Mouse (Mus musculus) gastrocnemius, adult 2 months (tissue): ENCODE results near the gene Gtpbp8. TPM values are rescaled to one million over a fixed set of nuclear protein-coding genes. Genes with fewer than 3 reads are reported as not detected.

Source experiments
- DNase-seq: peaks from one replicate; pipeline ENCODE4 v3.0.0; 2022
- H3K27ac ChIP-seq: fragments of 200-600 bp; 2 replicates; pipeline ENCODE4 v1.8.1; 2022; ENCODE audit warnings: mild to moderate bottlenecking
- H3K4me3 ChIP-seq: fragments of 200-600 bp; 2 replicates; pipeline ENCODE4 v1.8.1; 2022; ENCODE audit warnings: mild to moderate bottlenecking, moderate library complexity
- CTCF ChIP-seq: fragments of 200-600 bp; IDR thresholded peaks from 2 replicates; pipeline ENCODE4 v1.8.1; 2022; ENCODE audit warnings: antibody characterized with exemption, mild to moderate bottlenecking, moderate library complexity
- intact Hi-C: fragments of 180-260 bp; cut with DNase I; formaldehyde crosslinking; loops from one replicate; pipeline ENCODE4 v1.15.1; 2025
- total RNA-seq, 2 experiments: library from RNA; stranded (reverse); gene quantifications; 2 replicates each; pipeline ENCODE4 v1.2.3; 2021

Gtpbp8 gene
- total RNA-seq, 2 experiments from 2014 or later, result 8.3 to 10.5 TPM

GRCm38 (mm10) chr16:44724083-44724787 lies 21.9 kb downstream of the Gtpbp8 start, which contains the start of gene Nepro:
TSS of gene Nepro (plus strand) at chr16:44724301.
- intact Hi-C loops, result loop anchor here (10.0 kb wide), 1 partner anchor 371 kb away; the partner anchor contains the start of gene Ccdc80
- TF ChIP-seq CTCF, result no peak
- peak within 1 kb of the TSS; percentile 92 for H3K27ac ChIP-seq
- peak within 1 kb of the TSS; percentile 75 for H3K4me3 ChIP-seq
- DNase-seq, result peak; percentile 97

GRCm38 (mm10) chr16:44722666-44723065 lies 23.5 kb downstream of the Gtpbp8 start:
- Histone ChIP-seq H3K4me3 (no peak overlapping the region), H3K27ac (no peak overlapping the region)
- intact Hi-C loops, result loop anchor here (10.0 kb wide), 1 partner anchor 372 kb away; the partner anchor contains the start of gene Ccdc80
- TF ChIP-seq CTCF, result no peak
- no peak for DNase-seq

GRCm38 (mm10) chr16:44720518-44720917 lies 25.6 kb downstream of the Gtpbp8 start:
- TF ChIP-seq CTCF, result peak; percentile 52
- Histone ChIP-seq H3K27ac (no peak overlapping the region), H3K4me3 (no peak overlapping the region)
- intact Hi-C loops, result loop anchor here (10.0 kb wide), 1 partner anchor 374 kb away; the partner anchor contains the start of gene Ccdc80
- DNase-seq, result no peak

GRCm38 (mm10) chr16:44719349-44719748 lies 26.8 kb downstream of the Gtpbp8 start:
- no peak for TF ChIP-seq CTCF
- Histone ChIP-seq H3K27ac (peak overlapping the region; percentile 21; the same call in 1 of the 2 replicates), H3K4me3 (no peak overlapping the region)
- no peak for DNase-seq
- intact Hi-C loops, result loop anchor here (10.0 kb wide), 1 partner anchor 235 kb away; no protein-coding TSS in a partner anchor

- intact Hi-C loops, result loop anchor here (10.0 kb wide), 1 partner anchor 233 kb away; no protein-coding TSS in a partner anchor
- DNase-seq, result no peak
- peak; percentile 38; the same call in 1 of the 2 replicates for TF ChIP-seq CTCF
- H3K4me3 ChIP-seq, result no peak overlapping the region
- no peak overlapping the region for H3K27ac ChIP-seq
These were observed 28.3 kb downstream of the Gtpbp8 start for GRCm38 (mm10) chr16:44717838-44718237.

- Histone ChIP-seq H3K27ac (0 out of 2 replicates have a peak overlapping the region, but pooled peaks have one; percentile 64), H3K4me3 (no peak overlapping the region; the same call in 1 of the 2 replicates)
- intact Hi-C loops, result loop anchor here (10.0 kb wide), 1 partner anchor 232 kb away; no protein-coding TSS in a partner anchor
- no peak for TF ChIP-seq CTCF
- no peak for DNase-seq
These were observed 29.0 kb downstream of the Gtpbp8 start for GRCm38 (mm10) chr16:44717141-44717634.

- intact Hi-C loops, result loop anchor here (10.0 kb wide), 1 partner anchor 232 kb away; no protein-coding TSS in a partner anchor
- Histone ChIP-seq H3K27ac (peak overlapping the region; percentile 64), H3K4me3 (peak overlapping the region; percentile 31)
- DNase-seq, result peak; percentile 37
- peak; percentile 73 for TF ChIP-seq CTCF
These were observed 29.6 kb downstream of the Gtpbp8 start for GRCm38 (mm10) chr16:44716305-44717140.

- Histone ChIP-seq H3K27ac (no peak overlapping the region), H3K4me3 (no peak overlapping the region)
- no peak for DNase-seq
- TF ChIP-seq CTCF, result no peak
- intact Hi-C loops, result no loop called here
These were observed 42.7 kb downstream of the Gtpbp8 start for GRCm38 (mm10) chr16:44703458-44703857.

GRCm38 (mm10) chr16:44702272-44702671 lies 43.9 kb downstream of the Gtpbp8 start:
- H3K27ac ChIP-seq, result no peak overlapping the region
- intact Hi-C loops, result no loop called here
- no peak for TF ChIP-seq CTCF
- H3K4me3 ChIP-seq, result no peak overlapping the region
- no peak for DNase-seq

- DNase-seq, result no peak
- Histone ChIP-seq H3K4me3 (no peak overlapping the region), H3K27ac (no peak overlapping the region)
- no peak for TF ChIP-seq CTCF
- intact Hi-C loops, result no loop called here
These were observed 45.0 kb downstream of the Gtpbp8 start for GRCm38 (mm10) chr16:44701155-44701554.

- Histone ChIP-seq H3K27ac (0 out of 2 replicates have a peak overlapping the region, but pooled peaks have one; percentile 12), H3K4me3 (no peak overlapping the region)
- intact Hi-C loops, result no loop called here
- DNase-seq, result no peak
- TF ChIP-seq CTCF, result no peak
These were observed 48.5 kb downstream of the Gtpbp8 start for GRCm38 (mm10) chr16:44697473-44698205.
